Mouse (Mus musculus) brain, embryonic 14.5 days (tissue): ENCODE measurements around the gene Zkscan17.
"Not testable (repeated sequence)": the region's sequence is repeated elsewhere in the genome, so short reads cannot be mapped to it uniquely, and the experiment has no call there.

Experiments used
- CTCF ChIP-seq: fragments of 200-500 bp; IDR thresholded peaks from 2 replicates; pipeline ENCODE4 v1.5.1; 2012; ENCODE audit warnings: inconsistent platforms, mild to moderate bottlenecking, moderate library complexity, borderline replicate concordance; ENCODE audit not compliant: insufficient read depth, insufficient read length; ENCODE audit errors: extremely low read depth
- POLR2A ChIP-seq: fragments of 200-500 bp; IDR thresholded peaks from 2 replicates; pipeline ENCODE4 v1.6.1; 2012; ENCODE audit warnings: mild to moderate bottlenecking, inconsistent platforms, borderline replicate concordance; ENCODE audit not compliant: poor library complexity, insufficient read depth, insufficient read length, severe bottlenecking; ENCODE audit errors: extremely low read depth

- TF ChIP-seq POLR2A, CTCF: not testable (repeated sequence)
Measured at GRCm38 (mm10) chr11:59576135-59576534, 49.6 kb upstream of the Zkscan17 start, which contains the start of gene Olfr222.
